Mouse (Mus musculus) embryonic facial prominence, embryonic 14.5 days (tissue): Measurements from ENCODE around the gene Epha5. TPM values are rescaled to one million over a fixed set of nuclear protein-coding genes. Genes with fewer than 3 reads are reported as not detected.

Experiments
- ATAC-seq: fragments of 200-750 bp; cut with Nextera tagmentation; 2 replicates; pipeline ENCODE4 v1.8.0; 2017; ENCODE audit warnings: low read depth, moderate number of reproducible peaks, moderate TSS enrichment
- DNase-seq: peaks from one replicate; pipeline ENCODE4 v3.0.0-alpha.2; 2015; ENCODE audit warnings: low spot score
- H3K27ac ChIP-seq: fragments of 300-500 bp; sonication (generic); replicated peaks from 2 replicates; pipeline ENCODE4 v1.5.1; 2014; ENCODE audit warnings: low read depth, mild to moderate bottlenecking, low read length, moderate library complexity
- H3K27me3 ChIP-seq: fragments of 300-500 bp; sonication (generic); replicated peaks from 2 replicates; pipeline ENCODE4 v1.6.1; 2014; ENCODE audit warnings: low read length; ENCODE audit not compliant: control insufficient read depth, insufficient read depth
- H3K36me3 ChIP-seq: fragments of 300-500 bp; sonication (generic); 2 replicates; pipeline ENCODE4 v1.6.1; 2014; ENCODE audit warnings: low read length, mixed read lengths; ENCODE audit not compliant: control insufficient read depth, insufficient read depth
- H3K4me1 ChIP-seq: fragments of 300-500 bp; sonication (generic); 2 replicates; pipeline ENCODE4 v1.6.1; 2014; ENCODE audit warnings: antibody characterized with exemption, low read length; ENCODE audit not compliant: control insufficient read depth, insufficient read depth
- H3K4me2 ChIP-seq: fragments of 300-500 bp; sonication (generic); 2 replicates; pipeline ENCODE4 v1.6.1; 2014; ENCODE audit warnings: low read depth, mild to moderate bottlenecking, low read length, moderate library complexity, mixed read lengths
- H3K4me3 ChIP-seq: fragments of 300-500 bp; sonication (generic); 2 replicates; pipeline ENCODE4 v1.5.1; 2014; ENCODE audit warnings: low read depth, mild to moderate bottlenecking, low read length
- H3K9ac ChIP-seq: fragments of 300-500 bp; sonication (generic); 2 replicates; pipeline ENCODE4 v1.6.1; 2014; ENCODE audit warnings: low read depth, mild to moderate bottlenecking, low read length, moderate library complexity, mixed read lengths
- H3K9me3 ChIP-seq: fragments of 300-500 bp; sonication (generic); 2 replicates; pipeline ENCODE4 v1.6.1; 2016; ENCODE audit warnings: low read length; ENCODE audit not compliant: control insufficient read depth
- WGBS: fragments of 180-500 bp; shearing (Covaris S2); extraction: QIAGEN DNeasy Blood & Tissue Kit; methylation state at CpG from one replicate; pipeline ENCODE4 v1.1.7; 2014; 5-methylcytosine and 5-hydroxymethylcytosine counted together
- polyA plus RNA-seq: library from polyadenylated mRNA; unstranded; fragments of >200 nt; fragmentation: Nextera tagmentation; extraction: Ambion mirVana; gene quantifications from 2 replicates; pipeline ENCODE4 v1.2.1, GENCODE M21; 2014

The Epha5 gene
- polyA plus RNA-seq, 1 experiment from 2014 or later = 5.3 TPM

DNA sequence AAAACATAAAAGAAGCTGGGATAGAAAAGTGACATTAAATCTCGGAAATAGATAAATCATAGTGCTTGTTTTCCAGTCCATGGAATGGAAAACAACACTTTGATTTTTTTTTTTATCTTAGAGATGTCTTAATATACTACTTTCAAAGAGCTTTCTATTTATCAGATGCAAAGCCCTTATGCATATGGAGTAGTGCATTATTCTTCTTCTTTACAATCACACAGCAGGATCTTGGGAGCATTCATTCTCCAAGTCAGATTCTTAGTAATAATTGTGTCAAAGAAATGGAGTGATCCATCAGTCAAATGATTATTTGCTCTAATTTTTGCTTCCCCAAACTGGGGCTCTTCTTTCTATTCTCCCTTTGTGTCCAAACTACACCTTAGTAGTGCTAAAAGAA lies 96.6 kb downstream of the Epha5 start:
- DNase-seq = no peak
- 70% methylated on average over 1 of the region's 1 CpGs for WGBS
- no peaks in the 10 kb centered on the region for H3K27me3 ChIP-seq

DNA sequence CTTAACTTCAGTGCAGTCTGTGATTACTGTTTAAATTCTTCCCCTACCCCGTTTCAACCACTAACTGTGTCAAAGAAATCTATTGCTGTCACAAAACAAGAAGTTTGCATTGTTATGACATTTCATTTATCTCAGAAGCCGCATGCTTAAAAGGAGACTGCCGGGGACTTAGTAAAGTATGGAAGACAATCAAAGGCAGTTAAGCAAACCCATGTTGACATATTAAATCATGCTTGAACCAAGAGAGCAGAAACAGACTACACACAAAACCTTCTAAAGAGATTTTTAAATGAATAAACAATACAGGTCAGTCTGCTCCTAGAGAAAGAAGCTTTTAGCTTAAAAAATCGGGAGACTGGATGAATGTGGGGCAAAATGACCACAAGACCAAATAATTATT lies 97.0 kb downstream of the Epha5 start:
- peak; percentile 33; the same call in 1 of the 2 replicates for ATAC-seq
- Histone ChIP-seq H3K4me1 (no peaks in the 10 kb centered on the region), H3K9ac (no peak overlapping the region), H3K4me3 (no peak overlapping the region), H3K36me3 (no peaks in the 10 kb centered on the region), H3K27me3 (no peaks in the 10 kb centered on the region), H3K4me2 (no peak overlapping the region), H3K9me3 (no peaks in the 10 kb centered on the region), H3K27ac (no peak overlapping the region)
- peak; percentile 39 for DNase-seq
- 39% methylated on average over 4 of the region's 4 CpGs for WGBS

More for the DNA sequence above, 96.6 kb downstream of the Epha5 start:
- H3K9me3 ChIP-seq = no peaks in the 10 kb centered on the region
- no peak for ATAC-seq
- no peaks in the 10 kb centered on the region for H3K4me1 ChIP-seq
- H3K4me2 ChIP-seq = no peak overlapping the region
- no peak overlapping the region for H3K9ac ChIP-seq
- H3K4me3 ChIP-seq = no peak overlapping the region
- no peaks in the 10 kb centered on the region for H3K36me3 ChIP-seq
- no peak overlapping the region for H3K27ac ChIP-seq

DNA sequence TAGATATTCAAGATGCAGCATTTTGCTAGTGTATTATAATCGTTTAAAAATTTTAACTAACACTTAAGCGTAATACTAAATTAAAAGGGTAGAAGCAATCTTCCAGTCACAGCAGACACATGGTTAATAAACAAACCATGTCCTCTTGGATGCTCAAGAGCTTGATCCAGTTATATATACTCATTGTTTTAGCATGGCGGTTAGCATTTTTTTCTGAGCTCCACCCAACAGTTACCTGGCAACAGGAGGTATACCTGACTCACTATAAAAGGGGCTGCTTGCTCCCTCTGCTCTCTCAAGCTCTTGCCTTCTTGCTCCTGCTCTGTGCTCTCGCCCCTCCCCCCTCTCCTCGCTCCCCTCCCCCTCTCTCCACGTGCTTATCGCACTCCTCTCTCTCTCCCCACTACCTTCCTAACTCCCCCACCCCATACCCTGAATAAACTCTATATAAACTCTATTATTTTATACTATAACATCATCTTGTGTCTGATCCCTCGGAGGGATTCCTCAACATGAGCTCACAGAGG lies 98.3 kb downstream of the Epha5 start:
- ATAC-seq (0 out of 2 replicates have a peak, but pooled peaks have one; percentile 18), DNase-seq (no peak)
- WGBS = 39% methylated on average over 8 of the region's 8 CpGs
- H3K4me2 ChIP-seq = no peak overlapping the region
- no peaks in the 10 kb centered on the region for H3K36me3 ChIP-seq
- H3K9ac ChIP-seq = no peak overlapping the region
- no peak overlapping the region for H3K27ac ChIP-seq
- H3K4me3 ChIP-seq = no peak overlapping the region
- H3K9me3 ChIP-seq = no peaks in the 10 kb centered on the region
- H3K4me1 ChIP-seq = no peaks in the 10 kb centered on the region
- H3K27me3 ChIP-seq = no peaks in the 10 kb centered on the region

DNA sequence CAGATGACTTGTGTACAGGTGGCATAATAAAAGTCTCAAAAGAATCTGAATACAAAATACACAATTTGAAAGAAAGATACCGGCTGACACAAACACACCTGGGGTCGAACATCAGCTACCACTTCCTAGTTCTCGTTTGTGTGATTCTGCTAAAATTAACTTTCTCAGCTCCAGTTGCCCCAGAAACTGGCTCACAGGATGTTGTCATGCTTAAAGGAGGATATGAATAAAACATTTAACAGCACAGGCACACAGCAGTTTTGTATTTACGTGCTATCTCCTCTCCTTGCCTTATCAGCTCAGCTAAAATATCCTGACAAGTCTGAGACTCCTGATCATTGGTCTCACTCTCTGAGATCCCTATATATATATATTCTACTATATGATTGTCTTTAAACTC lies 99.3 kb downstream of the Epha5 start:
- Histone ChIP-seq H3K9me3 (no peaks in the 10 kb centered on the region), H3K36me3 (no peaks in the 10 kb centered on the region), H3K27me3 (no peaks in the 10 kb centered on the region), H3K9ac (no peak overlapping the region), H3K4me2 (no peak overlapping the region), H3K4me3 (no peak overlapping the region), H3K27ac (no peak overlapping the region), H3K4me1 (no peaks in the 10 kb centered on the region)
- 84% methylated on average over 4 of the region's 4 CpGs for WGBS
- DNase-seq = no peak
- no peak for ATAC-seq

DNA sequence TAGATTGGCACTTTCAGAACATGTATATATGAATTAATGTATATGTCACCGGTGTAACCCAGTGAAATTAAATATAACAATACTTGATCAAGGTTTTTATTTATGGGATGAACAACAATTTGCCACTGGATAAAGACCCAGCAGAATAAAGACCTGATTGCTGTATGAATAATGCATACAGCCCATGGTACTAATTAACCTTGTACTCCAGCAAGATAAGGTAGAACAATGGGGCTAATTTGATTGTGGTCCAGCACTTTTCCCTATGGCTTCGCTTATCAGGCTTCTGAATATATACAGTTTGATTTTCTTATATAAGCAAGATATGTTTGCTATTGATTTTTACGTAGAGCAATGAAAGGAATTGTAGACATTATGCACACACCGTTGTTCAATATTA lies 103.6 kb downstream of the Epha5 start:
- no peak for ATAC-seq
- no peak overlapping the region for H3K4me3 ChIP-seq
- WGBS = 90% methylated on average over 4 of the region's 4 CpGs

DNA sequence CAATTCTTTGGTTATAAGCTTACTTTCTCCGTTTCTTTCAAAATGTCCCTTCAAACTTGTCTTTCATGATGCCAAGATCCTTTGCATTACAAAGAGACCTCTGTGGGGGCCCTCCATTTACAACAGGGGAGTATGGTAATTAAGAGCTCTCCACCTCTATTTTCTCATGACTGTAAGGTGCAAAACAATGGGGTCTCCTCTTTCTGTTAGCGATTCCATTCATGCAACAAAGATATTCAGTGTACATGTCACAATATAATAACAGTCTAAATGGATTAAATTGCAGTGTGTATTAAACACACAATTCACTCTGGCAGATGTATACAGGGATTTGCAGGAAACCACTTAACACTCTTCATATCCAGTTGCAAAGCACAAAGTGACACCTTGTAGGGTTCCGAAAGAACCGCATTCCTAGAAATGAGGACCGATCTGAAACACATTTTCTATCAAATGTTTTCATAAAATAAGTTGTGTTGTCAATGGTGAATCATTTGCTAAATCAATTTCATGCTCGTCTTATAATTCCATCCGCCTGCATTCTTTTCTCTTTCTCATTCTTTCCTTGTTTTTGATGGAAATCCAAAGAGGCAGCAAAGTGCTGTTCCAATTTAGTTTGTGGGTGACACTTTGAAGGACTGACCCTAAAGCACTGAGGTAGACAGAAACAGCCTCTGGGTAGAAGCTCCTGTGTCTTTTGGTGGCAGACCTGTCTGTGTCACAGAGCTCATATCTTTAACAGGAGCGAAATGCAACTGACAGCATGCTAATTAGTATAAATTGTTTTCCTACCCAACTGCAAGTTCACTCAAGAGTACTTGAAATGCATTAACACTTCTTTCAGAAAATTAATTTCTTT lies 118.1 kb downstream of the Epha5 start:
- 26% methylated on average over 8 of the region's 8 CpGs for WGBS

More for the DNA sequence above, 103.6 kb downstream of the Epha5 start:
- H3K9me3 ChIP-seq = no peaks in the 10 kb centered on the region
- H3K27me3 ChIP-seq = no peaks in the 10 kb centered on the region
- H3K4me1 ChIP-seq = no peaks in the 10 kb centered on the region
- H3K9ac ChIP-seq = no peak overlapping the region
- H3K36me3 ChIP-seq = no peaks in the 10 kb centered on the region
- H3K27ac ChIP-seq = no peak overlapping the region
- no peak for DNase-seq
- no peak overlapping the region for H3K4me2 ChIP-seq

DNA sequence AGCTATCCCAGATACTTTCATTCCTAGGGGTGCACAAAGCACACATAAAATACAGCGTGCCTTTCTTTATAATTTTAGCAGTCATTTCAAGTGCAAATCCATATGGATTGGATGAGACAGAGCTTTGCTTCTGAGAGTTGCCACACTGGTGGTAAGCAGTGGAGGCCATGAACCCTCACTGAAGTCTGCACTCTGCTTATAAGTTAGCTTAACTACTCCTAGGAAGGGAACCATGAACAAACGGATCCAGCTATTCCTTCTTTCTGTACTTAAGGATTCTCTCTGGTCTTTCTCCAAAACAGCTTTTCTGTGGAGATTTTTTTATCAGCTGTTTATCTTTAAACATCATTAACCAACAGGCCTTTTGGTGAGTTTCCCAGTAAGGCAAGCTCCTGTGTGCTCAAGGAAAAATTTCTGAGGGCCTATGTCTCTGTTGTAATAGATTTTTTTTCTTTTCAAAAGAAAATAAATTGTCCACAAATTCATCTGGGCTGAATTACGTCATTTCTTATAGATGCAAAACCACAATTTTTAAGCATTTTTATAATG lies 127.7 kb downstream of the Epha5 start:
- DNase-seq (no peak), ATAC-seq (no peak)
- Histone ChIP-seq H3K27ac (no peak overlapping the region), H3K27me3 (no peaks in the 10 kb centered on the region), H3K9me3 (no peaks in the 10 kb centered on the region), H3K9ac (no peak overlapping the region), H3K4me3 (no peak overlapping the region), H3K4me2 (no peak overlapping the region), H3K36me3 (no peaks in the 10 kb centered on the region), H3K4me1 (no peaks in the 10 kb centered on the region)
- 44% methylated on average over 3 of the region's 3 CpGs for WGBS

More for the DNA sequence above, 118.1 kb downstream of the Epha5 start:
- H3K9me3 ChIP-seq = no peaks in the 10 kb centered on the region
- H3K36me3 ChIP-seq = no peaks in the 10 kb centered on the region
- no peak overlapping the region for H3K4me2 ChIP-seq
- peak; percentile 4 for DNase-seq
- 0 out of 2 replicates have a peak, but pooled peaks have one; percentile 50 for ATAC-seq
- no peaks in the 10 kb centered on the region for H3K27me3 ChIP-seq
- no peak overlapping the region for H3K27ac ChIP-seq
- no peak overlapping the region for H3K9ac ChIP-seq
- H3K4me1 ChIP-seq = no peaks in the 10 kb centered on the region
- no peak overlapping the region for H3K4me3 ChIP-seq

DNA sequence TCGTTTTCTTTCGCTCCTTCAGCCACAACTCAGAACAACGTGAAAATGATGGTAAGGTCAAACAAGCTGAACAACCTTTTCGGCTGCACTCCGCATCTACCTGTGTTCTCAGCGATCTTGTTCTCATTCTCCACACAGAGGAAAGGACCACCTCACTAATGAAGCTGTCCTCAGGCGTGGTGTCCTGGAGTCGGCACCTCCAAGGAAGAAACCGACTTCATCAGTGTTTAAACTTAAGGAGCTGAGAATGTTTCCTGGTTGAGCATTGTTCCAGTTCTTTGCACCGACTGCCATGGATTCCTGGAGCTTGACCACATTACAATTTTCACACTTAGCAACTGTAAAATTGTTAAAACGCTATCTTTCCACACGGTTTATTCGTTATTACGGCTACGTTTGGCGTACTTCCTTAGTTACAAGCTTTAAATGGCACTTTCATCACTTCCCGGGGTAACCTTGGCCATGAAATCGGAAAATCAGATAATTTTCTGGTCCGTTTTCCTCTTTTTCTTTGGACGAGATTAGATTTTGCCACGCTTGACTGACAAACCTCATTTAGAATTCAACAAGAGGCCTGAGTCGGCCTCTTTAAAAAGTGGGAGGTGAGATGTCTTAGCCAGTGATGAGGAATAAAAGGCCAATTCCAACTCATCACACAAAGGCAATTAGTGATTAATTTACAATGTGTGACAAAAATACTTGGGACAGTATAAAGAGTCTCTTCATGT lies 135.7 kb downstream of the Epha5 start:
- no peak for ATAC-seq
- H3K4me2 ChIP-seq = no peak overlapping the region
- H3K27me3 ChIP-seq = no peaks in the 10 kb centered on the region
- DNase-seq = peak; percentile 35
- H3K4me1 ChIP-seq = no peaks in the 10 kb centered on the region
- H3K27ac ChIP-seq = no peak overlapping the region
- WGBS = 67% methylated on average over 22 of the region's 22 CpGs
- H3K36me3 ChIP-seq = no peaks in the 10 kb centered on the region
- no peak overlapping the region for H3K9ac ChIP-seq
- no peaks in the 10 kb centered on the region for H3K9me3 ChIP-seq
- H3K4me3 ChIP-seq = no peak overlapping the region
